Mouse (Mus musculus): ENCODE results near the gene Pcolce. TPM values are rescaled to one million over a fixed set of nuclear protein-coding genes. Genes with fewer than 3 reads are reported as not detected.

Pcolce gene
- polyA plus RNA-seq, 1 experiment from 2014 or later, result 109 TPM

- Histone ChIP-seq H3K36me3 (no peaks in the 10 kb centered on the region), H3K27ac (ENCODE audit: poor library complexity, severe bottlenecking) (no peak overlapping the region), H3K9me3 (replicated peaks) (0 out of 2 replicates have a peak, but pooled peaks cover 6% of the 10 kb centered on the region), H3K9ac (no peak overlapping the region), H3K4me2 (no peak overlapping the region), H3K27me3 (replicated peaks) (no peaks in the 10 kb centered on the region), H3K4me3 (no peak overlapping the region), H3K4me1 (replicated peaks) (no peaks in the 10 kb centered on the region)
- 79% methylated on average over 5 of the region's 5 CpGs for WGBS
- ATAC-seq (ENCODE audit: insufficient number of reproducible peaks, low FRiP score), result no peak
Observed at GRCm38 (mm10) chr5:137590507-137590906, 23.1 kb downstream of the Pcolce start.

- 27% methylated on average over 8 of the region's 8 CpGs for WGBS
- Histone ChIP-seq H3K4me1 (replicated peaks) (peaks cover 11% of the 10 kb centered on the region; the same call in 1 of the 2 replicates), H3K4me2 (no peak overlapping the region), H3K27me3 (replicated peaks) (peaks cover 36% of the 10 kb centered on the region), H3K27ac (ENCODE audit: poor library complexity, severe bottlenecking) (no peak overlapping the region), H3K9ac (no peak overlapping the region), H3K9me3 (replicated peaks) (0 out of 2 replicates have a peak, but pooled peaks cover 6% of the 10 kb centered on the region), H3K4me3 (no peak overlapping the region), H3K36me3 (no peaks in the 10 kb centered on the region)
- no peak for ATAC-seq (ENCODE audit: insufficient number of reproducible peaks, low FRiP score)
Observed at GRCm38 (mm10) chr5:137584976-137585375, 28.6 kb downstream of the Pcolce start.

GRCm38 (mm10) chr5:137583670-137584169 lies 29.9 kb downstream of the Pcolce start:
- peaks cover 36% of the 10 kb centered on the region for H3K27me3 ChIP-seq (replicated peaks)
- no peak overlapping the region for H3K27ac ChIP-seq (ENCODE audit: poor library complexity, severe bottlenecking)
- H3K9me3 ChIP-seq (replicated peaks), result 0 out of 2 replicates have a peak, but pooled peaks cover 6% of the 10 kb centered on the region
- H3K4me1 ChIP-seq (replicated peaks), result peaks cover 11% of the 10 kb centered on the region; the same call in 1 of the 2 replicates
- peak; percentile 30; the same call in 1 of the 2 replicates for ATAC-seq (ENCODE audit: insufficient number of reproducible peaks, low FRiP score)
- 0 out of 2 replicates have a peak overlapping the region, but pooled peaks have one; percentile 6 for H3K9ac ChIP-seq
- H3K4me2 ChIP-seq, result peak overlapping the region; percentile 71
- H3K36me3 ChIP-seq, result no peaks in the 10 kb centered on the region
- H3K4me3 ChIP-seq, result peak overlapping the region; percentile 41
- WGBS, result 8% methylated on average over 27 of the region's 27 CpGs

- no peak overlapping the region for H3K9ac ChIP-seq
- ATAC-seq (ENCODE audit: insufficient number of reproducible peaks, low FRiP score), result no peak
- H3K4me3 ChIP-seq, result no peak overlapping the region
- WGBS, result 19% methylated on average over 8 of the region's 8 CpGs
- no peak overlapping the region for H3K27ac ChIP-seq (ENCODE audit: poor library complexity, severe bottlenecking)
- peaks cover 39% of the 10 kb centered on the region for H3K27me3 ChIP-seq (replicated peaks)
- 0 out of 2 replicates have a peak, but pooled peaks cover 4% of the 10 kb centered on the region for H3K9me3 ChIP-seq (replicated peaks)
- 0 out of 2 replicates have a peak overlapping the region, but pooled peaks have one; percentile 71 for H3K4me2 ChIP-seq
- no peaks in the 10 kb centered on the region for H3K36me3 ChIP-seq
- peaks cover 11% of the 10 kb centered on the region; the same call in 1 of the 2 replicates for H3K4me1 ChIP-seq (replicated peaks)
Observed at GRCm38 (mm10) chr5:137582702-137583101, 30.9 kb downstream of the Pcolce start.

- no peak overlapping the region for H3K4me3 ChIP-seq
- 76% methylated on average over 6 of the region's 6 CpGs for WGBS
Observed at GRCm38 (mm10) chr5:137580246-137580645, 33.3 kb downstream of the Pcolce start.

GRCm38 (mm10) chr5:137574470-137574901 lies 39.1 kb downstream of the Pcolce start:
- 0 out of 2 replicates have a peak overlapping the region, but pooled peaks have one; percentile 8 for H3K9ac ChIP-seq
- peaks cover 41% of the 10 kb centered on the region for H3K27me3 ChIP-seq (replicated peaks)
- 11% methylated on average over 27 of the region's 27 CpGs for WGBS
- H3K9me3 ChIP-seq (replicated peaks), result no peaks in the 10 kb centered on the region
- peak overlapping the region; percentile 64 for H3K4me2 ChIP-seq
- H3K4me1 ChIP-seq (replicated peaks), result peaks cover 12% of the 10 kb centered on the region
- no peak overlapping the region for H3K27ac ChIP-seq (ENCODE audit: poor library complexity, severe bottlenecking)
- no peak for ATAC-seq (ENCODE audit: insufficient number of reproducible peaks, low FRiP score)
- H3K36me3 ChIP-seq, result no peaks in the 10 kb centered on the region
- peak overlapping the region; percentile 34 for H3K4me3 ChIP-seq

More at GRCm38 (mm10) chr5:137580246-137580645, 33.3 kb downstream of the Pcolce start:
- H3K4me1 ChIP-seq (replicated peaks), result peaks cover 11% of the 10 kb centered on the region; the same call in 1 of the 2 replicates
- H3K27me3 ChIP-seq (replicated peaks), result peaks cover 51% of the 10 kb centered on the region
- H3K9ac ChIP-seq, result no peak overlapping the region
- H3K4me2 ChIP-seq, result no peak overlapping the region
- no peaks in the 10 kb centered on the region for H3K9me3 ChIP-seq (replicated peaks)
- ATAC-seq (ENCODE audit: insufficient number of reproducible peaks, low FRiP score), result no peak
- H3K27ac ChIP-seq (ENCODE audit: poor library complexity, severe bottlenecking), result no peak overlapping the region
- no peaks in the 10 kb centered on the region for H3K36me3 ChIP-seq

GRCm38 (mm10) chr5:137570691-137571586 lies 42.6 kb downstream of the Pcolce start:
- WGBS, result 70% methylated on average over 17 of the region's 17 CpGs
- peak; percentile 73 for ATAC-seq (ENCODE audit: insufficient number of reproducible peaks, low FRiP score)
- peaks cover 14% of the 10 kb centered on the region for H3K4me1 ChIP-seq (replicated peaks)
- H3K27me3 ChIP-seq (replicated peaks), result peaks cover 45% of the 10 kb centered on the region
- H3K27ac ChIP-seq (ENCODE audit: poor library complexity, severe bottlenecking), result no peak overlapping the region
- no peak overlapping the region; the same call in 1 of the 2 replicates for H3K4me3 ChIP-seq
- no peaks in the 10 kb centered on the region for H3K36me3 ChIP-seq
- H3K4me2 ChIP-seq, result peak overlapping the region; percentile 43; the same call in 1 of the 2 replicates
- H3K9me3 ChIP-seq (replicated peaks), result 0 out of 2 replicates have a peak, but pooled peaks cover 3% of the 10 kb centered on the region
- no peak overlapping the region for H3K9ac ChIP-seq

GRCm38 (mm10) chr5:137570181-137570580 lies 43.4 kb downstream of the Pcolce start:
- H3K27ac ChIP-seq (ENCODE audit: poor library complexity, severe bottlenecking), result no peak overlapping the region
- H3K4me1 ChIP-seq (replicated peaks), result peaks cover 14% of the 10 kb centered on the region
- H3K9ac ChIP-seq, result no peak overlapping the region
- WGBS, result 36% methylated on average over 7 of the region's 7 CpGs
- H3K4me3 ChIP-seq, result no peak overlapping the region
- ATAC-seq (ENCODE audit: insufficient number of reproducible peaks, low FRiP score), result no peak
- no peaks in the 10 kb centered on the region for H3K36me3 ChIP-seq
- H3K4me2 ChIP-seq, result peak overlapping the region; percentile 43
- 0 out of 2 replicates have a peak, but pooled peaks cover 3% of the 10 kb centered on the region for H3K9me3 ChIP-seq (replicated peaks)
- H3K27me3 ChIP-seq (replicated peaks), result peaks cover 45% of the 10 kb centered on the region

- ATAC-seq (ENCODE audit: insufficient number of reproducible peaks, low FRiP score), result peak; percentile 79
- Histone ChIP-seq H3K4me2 (peak within 1 kb of the TSS; percentile 43), H3K9ac (no peak within 1 kb of the TSS), H3K36me3 (no peaks in the 10 kb centered on the region), H3K27ac (ENCODE audit: poor library complexity, severe bottlenecking) (no peak within 1 kb of the TSS), H3K4me3 (no peak within 1 kb of the TSS), H3K4me1 (replicated peaks) (peaks cover 12% of the 10 kb centered on the region), H3K27me3 (replicated peaks) (peaks cover 41% of the 10 kb centered on the region), H3K9me3 (replicated peaks) (0 out of 2 replicates have a peak, but pooled peaks cover 3% of the 10 kb centered on the region)
- WGBS, result 23% methylated on average over 9 of the region's 9 CpGs
Observed at GRCm38 (mm10) chr5:137569665-137570064, 43.9 kb downstream of the Pcolce start, which contains the start of gene Tfr2. Tfr2 (plus strand) TSS chr5:137569840.

- Histone ChIP-seq H3K27me3 (replicated peaks) (peaks cover 34% of the 10 kb centered on the region), H3K4me3 (no peak overlapping the region), H3K27ac (ENCODE audit: poor library complexity, severe bottlenecking) (no peak overlapping the region), H3K9me3 (replicated peaks) (0 out of 2 replicates have a peak, but pooled peaks cover 3% of the 10 kb centered on the region), H3K36me3 (no peaks in the 10 kb centered on the region), H3K4me2 (no peak overlapping the region), H3K9ac (no peak overlapping the region), H3K4me1 (replicated peaks) (peaks cover 6% of the 10 kb centered on the region)
- 65% methylated on average over 12 of the region's 12 CpGs for WGBS
- no peak for ATAC-seq (ENCODE audit: insufficient number of reproducible peaks, low FRiP score)
Observed at GRCm38 (mm10) chr5:137569031-137569430, 44.6 kb downstream of the Pcolce start.
